Comparison of ENCODE assay signal across 18 mouse cellular contexts in genomic region chr6:71029663-71030062, GRCm38 (mm10).
"Had no signal": no experiment of that assay in that cellular context is flagged by ENCODE, and none has a peak within 500 bp of the region (broad histone marks: within the 10 kb centered on the region; RNA-seq: fewer than 3 reads in every experiment).

No protein-coding gene starts in this region.

- ATAC-seq: midbrain, embryonic 16.5 days had no signal

- H3K4me1 ChIP-seq: midbrain, embryonic 10.5 days; midbrain, embryonic 12.5 days; neural tube, embryonic 13.5 days; neural tube, embryonic 15.5 days had no signal

- DNase-seq: lung, adult 18-20 months; lung, embryonic 14.5 days; lung, postnatal 10 days; lung, postnatal 4 days; midbrain, embryonic 14.5 days; retina, postnatal 1 day; right cerebral cortex, postnatal 25 days; right cerebral cortex, postnatal 4 days; spleen, adult 18-20 months; thymus, adult 18-20 months; thymus, postnatal 14 days; thymus, postnatal 36 days had no signal

- H3K9ac ChIP-seq: lung, embryonic 14.5 days; midbrain, embryonic 12.5 days; neural tube, embryonic 13.5 days; neural tube, embryonic 15.5 days had no signal

- H3K9me3 ChIP-seq: midbrain, embryonic 10.5 days; midbrain, embryonic 12.5 days; neural tube, embryonic 13.5 days; neural tube, embryonic 15.5 days had no signal

- H3K27ac ChIP-seq: midbrain, embryonic 10.5 days; midbrain, embryonic 12.5 days; neural tube, embryonic 13.5 days; neural tube, embryonic 15.5 days had no signal

- H3K36me3 ChIP-seq: midbrain, embryonic 10.5 days; midbrain, embryonic 12.5 days; neural tube, embryonic 13.5 days; neural tube, embryonic 15.5 days had no signal

- H3K4me2 ChIP-seq: lung, embryonic 14.5 days; midbrain, embryonic 12.5 days; neural tube, embryonic 13.5 days; neural tube, embryonic 15.5 days had no signal

- H3K27me3 ChIP-seq: midbrain, embryonic 12.5 days; neural tube, embryonic 13.5 days; neural tube, embryonic 15.5 days had no signal

- H3K4me3 ChIP-seq: midbrain, embryonic 10.5 days; midbrain, embryonic 12.5 days; myocyte; neural tube, embryonic 13.5 days; neural tube, embryonic 15.5 days had no signal
